Mouse (Mus musculus): ENCODE results near the gene Emg1.

The Emg1 gene

GRCm38 (mm10) chr6:124678769-124679168, 33.2 kb downstream of the Emg1 start:
- DNase-seq, result no peak

DNA sequence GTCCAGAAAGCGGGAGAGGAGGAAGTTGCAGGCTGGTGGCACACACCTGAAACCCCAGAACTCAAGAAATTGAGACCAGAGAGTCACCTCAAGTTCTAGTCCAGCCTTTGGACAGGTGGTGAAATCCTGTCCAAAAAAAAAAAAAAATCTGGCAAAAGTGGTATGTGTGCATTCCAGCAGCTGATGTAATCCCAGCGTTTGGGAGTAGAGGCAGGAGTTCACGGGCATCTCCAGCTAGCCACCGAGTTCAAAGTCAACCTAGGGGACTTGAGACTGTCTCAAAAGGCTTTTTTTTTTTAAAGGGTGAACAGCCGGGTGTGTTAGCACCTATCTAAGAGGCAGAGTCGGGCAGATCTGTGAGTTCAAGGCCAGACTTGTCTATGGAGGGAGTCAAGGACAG, 35.8 kb downstream of the Emg1 start:
- DNase-seq, result no peak

- no peak for DNase-seq
Observed at GRCm38 (mm10) chr6:124674591-124674990, 37.4 kb downstream of the Emg1 start.

- peak; percentile 79 for DNase-seq
Observed at GRCm38 (mm10) chr6:124673619-124674018, 38.4 kb downstream of the Emg1 start.

DNA sequence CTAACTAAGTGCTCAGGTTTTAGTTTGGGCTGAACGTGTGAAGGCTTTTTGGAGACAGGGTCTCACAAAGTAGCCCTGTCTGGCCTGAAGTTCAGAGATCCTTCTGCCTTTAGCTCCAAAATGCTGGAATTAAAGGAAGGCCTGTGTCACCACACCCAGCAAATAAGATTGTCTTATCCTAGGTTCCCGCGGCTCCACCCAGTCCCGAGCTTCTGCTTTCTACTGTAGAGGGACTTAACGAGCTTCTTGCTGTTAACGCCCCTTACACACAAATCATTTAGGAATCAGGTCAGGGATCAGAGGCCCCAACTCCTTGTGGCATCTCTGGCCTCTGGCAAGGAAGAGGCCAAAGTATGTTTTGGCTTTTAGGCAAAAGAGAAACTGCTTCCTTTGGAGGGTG, 39.9 kb downstream of the Emg1 start:
- DNase-seq, result no peak

DNA sequence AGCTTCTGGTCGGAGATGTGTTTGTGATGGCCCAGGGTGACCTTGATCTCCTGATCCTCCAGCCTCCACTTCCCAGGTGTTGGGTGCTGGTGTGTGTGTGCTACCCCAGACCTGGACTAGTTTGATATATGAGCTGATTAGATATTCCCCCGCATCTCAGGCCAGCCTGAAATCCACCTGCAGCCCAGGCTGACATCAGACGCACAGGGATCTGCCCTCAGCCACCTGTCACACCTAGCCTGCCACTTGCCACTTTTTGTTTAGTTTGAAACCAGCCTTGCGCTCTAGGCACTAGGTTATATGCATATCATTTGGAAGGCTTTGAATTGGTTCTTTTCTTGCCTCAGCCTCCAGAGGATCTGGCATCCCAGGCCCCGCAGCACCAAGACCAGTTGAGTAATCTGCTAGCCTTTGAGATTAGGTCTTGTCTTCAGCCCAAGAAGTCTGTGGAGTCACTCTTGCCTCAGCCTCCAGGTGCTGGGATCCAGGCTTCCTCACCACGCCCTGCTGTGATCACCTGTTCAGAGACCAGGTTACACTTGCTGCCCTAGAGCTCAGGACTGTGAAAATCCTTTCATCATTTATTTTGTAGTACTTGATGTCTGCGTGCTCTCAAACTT, 41.6 kb downstream of the Emg1 start:
- DNase-seq, result peak; percentile 57

DNA sequence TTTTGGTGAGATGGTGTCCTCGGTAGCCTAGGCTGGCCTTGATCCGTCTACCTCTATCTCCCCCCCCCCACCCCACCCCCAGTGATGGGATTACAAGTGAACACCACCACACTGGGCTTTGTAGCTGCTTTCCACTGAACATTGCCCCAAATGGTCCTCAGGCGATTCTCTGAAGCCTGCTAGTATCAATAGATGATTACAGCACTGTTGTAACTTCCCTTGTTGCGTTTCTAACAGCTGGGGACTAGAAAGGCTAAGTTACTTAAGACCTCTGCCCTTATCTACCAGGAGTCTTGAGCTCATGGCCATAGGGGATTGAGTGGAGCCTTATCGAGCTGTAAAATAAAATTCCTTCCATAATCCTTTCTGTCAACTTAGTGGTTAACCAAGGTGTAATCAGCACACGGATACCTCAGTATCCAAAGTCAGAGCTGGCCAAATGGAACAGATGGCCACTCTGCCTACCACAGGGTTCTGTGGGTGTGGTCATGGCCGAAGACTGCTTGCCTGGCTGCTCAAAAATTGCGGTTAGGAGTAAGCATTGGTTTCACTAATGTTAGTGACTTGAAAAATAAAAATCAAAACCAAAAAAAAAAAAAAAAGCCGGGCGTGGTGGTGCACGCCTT, 42.6 kb downstream of the Emg1 start:
- peak; percentile 89 for DNase-seq

DNA sequence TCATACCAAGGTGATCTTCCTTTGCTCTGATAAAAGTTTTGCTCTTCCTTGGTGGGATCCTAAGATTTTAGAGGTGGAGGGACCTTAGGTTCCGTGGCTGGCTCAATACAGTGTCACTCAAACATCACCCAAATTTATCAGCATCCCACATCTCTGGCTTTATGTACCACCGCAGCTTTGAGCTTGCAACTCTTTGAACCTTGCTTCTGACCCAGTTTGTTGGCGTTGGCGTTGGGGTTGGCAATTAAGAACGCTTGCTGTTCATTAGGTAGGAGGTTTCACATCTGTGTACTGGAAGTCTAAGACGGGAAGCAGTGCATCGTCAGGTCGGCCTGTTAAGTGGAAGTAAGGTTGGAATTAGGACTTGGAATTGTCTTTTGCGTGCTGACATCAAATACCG, 47.0 kb downstream of the Emg1 start:
- DNase-seq, result no peak

GRCm38 (mm10) chr6:124664256-124664655, 47.7 kb downstream of the Emg1 start:
- DNase-seq, result no peak

- no peak for DNase-seq
Observed at GRCm38 (mm10) chr6:124663424-124663795, 48.6 kb downstream of the Emg1 start.

DNA sequence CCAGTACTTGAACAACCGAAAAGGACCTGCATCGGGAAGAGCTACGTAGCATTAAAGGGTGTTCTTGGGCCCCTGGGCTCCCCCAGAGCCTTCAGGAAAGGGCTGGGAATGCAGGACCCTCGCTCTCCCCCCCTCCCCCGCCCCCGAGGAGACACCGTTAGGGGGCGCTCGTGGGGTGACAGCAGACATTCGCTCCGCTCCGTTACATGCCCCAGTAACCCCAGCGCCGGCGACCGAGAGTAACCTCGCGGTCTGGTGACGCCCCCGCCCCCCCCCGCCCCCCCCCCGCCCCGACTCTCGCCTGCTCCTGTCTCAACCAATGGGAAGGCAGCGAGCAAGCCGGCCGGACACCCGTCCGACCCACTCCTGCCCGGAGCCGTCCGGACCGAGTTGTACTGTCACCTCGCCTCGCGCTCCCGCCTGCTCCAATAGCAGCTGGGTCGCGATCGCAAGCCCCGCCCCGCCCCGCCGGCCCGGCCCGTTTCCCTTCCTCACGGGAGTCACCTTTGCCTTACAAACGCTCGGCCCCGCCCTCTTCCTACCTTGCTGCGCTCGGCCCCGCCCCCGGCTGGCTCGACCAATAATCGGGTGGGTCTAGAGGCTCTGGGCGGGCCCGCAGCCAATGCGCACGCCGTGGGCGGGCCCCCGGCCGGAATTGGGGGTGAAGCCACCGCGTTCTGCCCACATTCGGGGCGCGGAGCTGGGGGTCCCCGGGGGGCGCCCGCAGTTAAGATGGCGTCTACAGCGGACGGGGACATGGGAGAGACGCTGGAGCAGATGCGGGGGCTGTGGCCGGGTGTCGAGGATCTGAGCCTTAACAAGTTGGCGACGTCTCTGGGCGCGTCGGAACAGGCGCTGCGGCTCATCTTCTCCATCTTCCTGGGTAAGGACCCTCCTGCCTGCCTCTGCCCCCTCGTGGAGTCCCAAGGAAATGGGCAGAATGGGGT, 49.2 kb downstream of the Emg1 start, which contains the start of gene Lpcat3:
Gene Lpcat3, plus strand, starts transcription at position 551 of the 947 bp plus-strand sequence.
- DNase-seq, result peak; percentile 100

DNA sequence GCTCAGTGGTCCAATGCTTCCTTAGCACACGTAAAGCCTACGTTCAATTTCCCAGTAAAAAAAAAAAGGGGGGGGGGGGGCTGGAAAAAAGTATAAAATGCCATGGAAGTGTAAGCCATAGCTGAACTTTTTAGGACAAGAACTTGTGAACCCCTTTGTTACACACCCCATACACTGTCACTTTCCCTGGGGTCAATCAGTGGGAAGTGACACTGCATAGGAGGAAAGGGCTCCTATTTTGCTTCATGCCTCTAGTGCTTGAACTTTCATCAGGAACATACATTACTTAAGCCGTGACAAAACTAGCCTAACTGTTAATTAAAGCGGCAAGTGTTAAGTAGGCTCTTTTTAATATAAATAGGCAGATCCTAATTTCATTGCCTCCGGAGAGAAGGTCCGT, 50.0 kb downstream of the Emg1 start:
- DNase-seq, result no peak

GRCm38 (mm10) chr6:124661156-124661806, 50.7 kb downstream of the Emg1 start:
- no peak for DNase-seq

GRCm38 (mm10) chr6:124658067-124658466, 53.9 kb downstream of the Emg1 start:
- DNase-seq, result no peak

- no peak for DNase-seq
Observed at GRCm38 (mm10) chr6:124655893-124656292, 56.1 kb downstream of the Emg1 start.
